Mouse (Mus musculus) cerebellum, postnatal 4 days (tissue): ENCODE measurements around the gene Chchd4.
A peak's percentile ranks its signal among the peaks of the same experiment; 100 is the strongest.
"Not testable (repeated sequence)": the region's sequence is repeated elsewhere in the genome, so short reads cannot be mapped to it uniquely, and the experiment has no call there.

Experiments used
- DNase-seq, 2 experiments: peaks; one replicate each; pipeline ENCODE4 v3.0.0; 2022; ENCODE audit warnings: low spot score in 2 of 2, mixed read lengths in 1 of 2

Chchd4 gene

DNA sequence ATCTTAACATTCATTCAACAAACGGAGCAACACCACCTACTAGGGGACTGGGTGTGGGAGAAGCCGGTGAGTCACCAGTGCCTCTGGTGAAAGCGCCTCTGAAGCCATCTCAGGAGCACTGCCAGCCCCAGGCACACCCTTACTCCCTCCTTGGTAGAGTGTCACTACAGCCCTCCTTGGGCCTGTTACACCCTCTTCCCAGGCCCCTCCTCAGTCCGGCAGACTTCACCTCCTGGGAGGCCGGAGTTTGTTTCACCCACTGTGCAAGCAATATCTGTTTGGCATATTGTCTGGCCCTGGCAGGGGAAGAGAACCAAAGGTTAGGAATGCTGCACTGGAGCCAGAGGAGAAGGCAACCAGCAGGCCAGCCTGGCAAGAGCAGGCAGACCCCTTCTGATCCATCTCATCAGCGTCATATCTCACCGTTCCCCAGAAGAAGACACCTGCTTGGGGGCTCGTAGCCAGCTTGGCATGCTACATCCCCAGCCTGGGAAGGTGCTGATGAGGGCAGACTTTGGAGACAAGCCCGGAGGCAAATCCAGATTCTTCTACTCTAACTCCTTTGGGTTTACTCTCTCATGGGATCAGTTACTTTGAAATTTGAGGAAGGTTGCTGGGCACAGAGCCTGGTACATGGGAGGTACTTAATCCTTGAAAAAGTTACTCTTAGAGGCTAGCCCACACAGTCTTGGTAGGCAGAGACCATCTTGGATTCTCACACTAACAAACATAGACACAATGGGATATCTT, 1.3 kb upstream of the Chchd4 start:
- DNase-seq: no peak

DNA sequence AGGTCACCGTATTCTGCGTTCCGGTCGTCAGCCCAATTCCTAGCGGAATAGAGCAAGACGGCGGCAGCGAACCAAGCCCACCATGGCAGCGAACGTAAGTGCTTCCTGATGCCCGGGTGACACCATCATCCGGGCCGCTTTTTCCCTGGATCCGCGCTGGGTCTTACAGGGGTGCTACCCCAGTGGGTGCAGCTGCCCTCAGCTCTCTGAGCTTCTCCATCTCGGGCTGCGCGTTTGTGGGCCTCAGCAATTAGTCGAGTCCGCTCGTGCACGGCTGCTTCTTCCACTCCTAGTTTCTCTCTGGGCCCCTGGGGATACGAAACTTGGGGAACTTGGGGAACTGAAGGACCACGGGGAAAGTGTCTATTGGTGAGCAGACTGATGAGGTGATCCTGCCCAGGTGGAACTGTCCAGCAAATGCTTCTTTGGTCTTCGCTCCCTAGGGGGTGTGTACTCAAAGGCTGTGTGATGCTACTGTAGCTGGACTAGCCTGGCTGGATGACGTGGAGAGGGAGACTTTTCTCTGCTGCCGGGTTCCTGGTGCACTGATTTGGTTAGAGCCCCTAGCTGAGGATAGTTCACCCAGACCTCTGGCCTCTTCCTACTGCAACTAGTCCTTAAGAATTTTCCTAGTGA, 577 bp upstream of the Chchd4 start:
- DNase-seq: no peak

- no peak for DNase-seq
These were observed 1.0 kb downstream of the Chchd4 start for GRCm38 (mm10) chr6:91472319-91472718.

GRCm38 (mm10) chr6:91471427-91471826, 1.9 kb downstream of the Chchd4 start:
- DNase-seq: not testable (repeated sequence)

- DNase-seq: no peak
These were observed 2.6 kb downstream of the Chchd4 start for GRCm38 (mm10) chr6:91470712-91471111.

DNA sequence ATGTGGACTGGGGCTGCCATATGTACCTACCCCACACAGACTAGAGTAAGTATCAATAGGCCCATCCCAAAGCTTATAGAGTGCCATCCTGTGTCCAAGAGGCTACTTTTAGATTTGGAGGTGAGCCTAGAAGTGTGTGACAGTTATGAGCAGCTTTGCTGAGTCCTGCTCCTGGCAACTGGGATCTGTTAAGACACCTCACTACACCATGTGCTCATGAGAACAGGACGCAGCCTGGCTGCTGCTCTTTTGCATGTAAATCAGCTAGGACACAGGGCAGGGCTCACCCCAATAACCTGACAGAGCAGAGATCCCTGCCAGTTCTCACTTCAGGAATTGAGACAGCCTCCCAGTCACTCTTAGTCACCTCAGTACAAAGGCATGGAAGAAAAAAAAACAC, 6.2 kb downstream of the Chchd4 start:
- DNase-seq: no peak

GRCm38 (mm10) chr6:91465756-91466155, 7.6 kb downstream of the Chchd4 start:
- DNase-seq: no peak

DNA sequence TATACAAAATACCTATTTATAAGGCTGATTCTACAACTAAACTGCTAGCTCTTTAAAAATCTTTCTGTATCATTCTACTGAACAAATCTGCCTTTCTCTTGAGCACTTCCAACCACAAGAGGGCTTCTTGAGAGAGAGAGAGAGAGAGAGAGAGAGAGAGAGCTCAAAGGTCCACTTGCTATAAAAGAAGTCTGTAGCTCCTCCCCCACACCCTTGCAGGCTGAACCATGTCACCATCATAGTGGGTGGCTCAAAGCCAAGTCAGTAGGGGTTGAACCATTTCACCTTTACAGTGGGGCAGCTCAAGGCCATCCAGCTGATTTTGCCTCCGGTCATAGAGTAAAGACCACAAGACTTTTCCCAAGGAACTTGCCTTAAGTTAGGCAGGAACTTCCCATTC, 13.9 kb downstream of the Chchd4 start:
- DNase-seq: no peak

GRCm38 (mm10) chr6:91454546-91454945, 18.8 kb downstream of the Chchd4 start:
- DNase-seq: no peak

DNA sequence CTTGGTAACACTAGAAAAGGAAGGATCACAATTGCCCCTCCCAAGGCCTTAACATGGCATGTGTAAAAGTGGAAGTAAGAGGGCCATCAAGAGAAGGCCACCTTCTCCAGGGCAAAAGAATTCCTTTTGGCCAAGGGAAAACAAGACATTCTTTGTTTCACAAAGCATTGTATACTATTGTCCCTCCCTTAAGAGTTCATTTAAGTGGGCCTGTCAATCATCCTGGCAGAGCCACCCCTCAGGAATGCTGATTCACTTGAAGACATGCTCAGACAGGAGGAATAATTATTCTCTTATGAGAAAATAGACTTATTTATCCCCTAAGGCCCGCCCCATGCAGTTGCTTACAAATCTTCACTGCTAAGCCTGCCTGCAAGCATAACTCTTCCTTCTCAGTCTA, 21.3 kb downstream of the Chchd4 start:
- no peak for DNase-seq

GRCm38 (mm10) chr6:91449472-91450225, 23.7 kb downstream of the Chchd4 start:
- no peak for DNase-seq

DNA sequence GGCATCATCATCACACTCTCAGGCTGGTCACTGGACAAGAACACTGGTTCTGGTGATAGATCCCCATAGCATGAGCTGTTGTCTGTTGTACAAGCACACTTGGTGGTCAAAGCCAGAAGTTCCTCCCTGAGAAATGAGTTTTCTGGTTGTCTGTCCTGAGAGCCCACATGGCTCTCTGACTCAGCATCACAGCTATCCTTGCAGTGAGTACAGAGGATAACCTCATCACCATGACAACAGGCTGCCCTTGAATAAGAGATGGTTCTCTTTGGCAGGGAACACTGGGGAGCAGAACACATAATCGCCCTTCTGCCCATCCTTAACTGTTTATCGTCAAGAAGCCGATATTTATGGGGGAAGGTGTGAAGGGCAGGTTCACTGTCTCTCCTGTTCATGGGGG, 28.0 kb downstream of the Chchd4 start:
- DNase-seq: no peak

DNA sequence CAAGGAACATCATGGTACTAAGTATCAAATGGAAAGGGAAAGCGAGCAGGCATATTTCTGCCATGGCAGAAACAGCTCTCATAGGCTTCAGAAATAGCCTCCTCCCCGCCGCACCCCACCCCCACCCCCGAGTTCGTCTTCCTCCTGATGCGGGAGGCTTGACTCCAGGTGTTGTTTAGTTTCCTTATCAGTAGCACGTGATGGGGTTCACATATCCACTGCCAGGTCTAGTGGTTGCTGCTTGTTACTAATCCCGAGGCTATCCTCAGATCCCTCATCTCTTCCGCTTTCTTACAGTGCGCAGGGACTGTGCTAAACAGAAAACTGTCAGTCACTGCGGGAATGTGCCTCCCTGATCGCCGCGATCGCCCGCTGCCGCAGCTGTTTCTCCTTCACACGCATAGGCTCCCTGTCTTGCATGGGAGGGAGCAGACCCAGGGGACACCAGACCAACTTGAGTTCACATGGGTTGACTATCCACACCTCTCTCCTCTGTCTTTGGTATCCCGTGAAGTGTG, 32.1 kb downstream of the Chchd4 start:
- no peak for DNase-seq

DNA sequence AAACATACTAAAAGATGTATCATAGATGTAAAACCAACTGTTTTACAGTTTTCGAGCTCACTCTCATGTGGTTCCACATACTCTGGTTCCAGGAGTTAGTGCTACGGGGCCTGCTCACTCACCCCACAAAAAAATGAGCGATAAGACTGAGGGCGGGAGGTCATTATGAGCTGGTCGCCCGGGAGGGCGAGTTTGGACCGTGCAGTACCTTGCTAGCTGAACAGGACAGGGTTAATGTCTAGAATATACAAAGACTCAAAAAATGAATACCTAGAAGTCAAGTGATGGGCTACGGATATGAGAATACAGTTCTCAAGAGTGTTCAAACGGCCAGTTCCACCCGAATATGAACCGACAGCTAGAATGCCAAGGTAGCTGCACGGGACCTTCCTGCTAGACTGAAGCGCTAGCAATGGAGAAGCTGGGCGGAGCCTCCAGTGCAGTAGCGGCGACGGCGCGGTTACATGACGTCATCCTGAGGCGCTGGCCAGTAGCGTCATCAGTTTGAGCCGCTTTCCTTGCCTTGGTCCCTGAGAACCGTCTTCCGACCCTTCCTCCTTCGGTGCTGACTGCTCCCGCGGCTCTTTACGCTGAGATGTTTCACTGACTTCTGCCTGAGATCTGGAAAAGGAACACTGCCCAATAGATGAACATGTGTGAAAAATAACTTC, 32.7 kb downstream of the Chchd4 start:
- peak; percentile 97 to 99 for DNase-seq

DNA sequence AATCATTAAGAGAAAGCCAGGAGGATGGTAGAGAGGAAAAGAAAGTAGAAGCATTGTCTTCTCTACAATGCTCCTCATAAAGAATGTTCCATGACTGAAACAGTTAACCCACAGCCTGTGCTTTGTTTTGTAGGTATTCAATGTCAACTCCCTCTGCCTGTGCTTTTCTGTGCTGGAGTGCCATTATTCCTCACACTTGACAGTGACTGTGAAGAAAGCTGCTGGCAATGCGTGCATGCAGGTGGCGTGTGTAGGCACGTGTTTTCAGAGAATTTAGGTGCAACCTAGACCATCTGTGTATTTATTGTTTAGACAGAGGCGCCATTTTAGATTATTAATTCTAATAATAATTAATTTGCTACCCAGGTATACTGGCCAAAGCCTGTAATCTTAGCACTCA, 49.2 kb downstream of the Chchd4 start:
- no peak for DNase-seq

DNA sequence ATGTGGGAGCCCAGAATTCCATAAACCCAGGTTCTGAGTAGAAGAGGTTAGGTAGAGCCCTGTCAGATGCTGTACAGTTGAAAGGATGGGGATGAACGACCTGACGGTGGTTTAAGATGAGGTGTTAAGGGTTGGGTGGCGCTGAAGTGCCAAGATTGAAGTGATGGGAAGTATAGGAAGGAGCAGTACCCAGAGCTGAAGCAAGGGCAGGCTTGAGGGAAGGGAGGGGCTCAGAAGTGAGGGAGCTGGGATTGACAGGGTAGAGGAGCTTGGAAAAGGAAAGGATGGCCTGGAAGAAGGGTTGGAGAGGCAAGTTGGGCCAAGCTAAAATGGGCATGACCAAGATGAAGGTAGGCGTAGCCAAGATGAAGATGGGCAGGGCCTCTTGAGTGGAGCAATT, 51.7 kb downstream of the Chchd4 start:
- no peak for DNase-seq

DNA sequence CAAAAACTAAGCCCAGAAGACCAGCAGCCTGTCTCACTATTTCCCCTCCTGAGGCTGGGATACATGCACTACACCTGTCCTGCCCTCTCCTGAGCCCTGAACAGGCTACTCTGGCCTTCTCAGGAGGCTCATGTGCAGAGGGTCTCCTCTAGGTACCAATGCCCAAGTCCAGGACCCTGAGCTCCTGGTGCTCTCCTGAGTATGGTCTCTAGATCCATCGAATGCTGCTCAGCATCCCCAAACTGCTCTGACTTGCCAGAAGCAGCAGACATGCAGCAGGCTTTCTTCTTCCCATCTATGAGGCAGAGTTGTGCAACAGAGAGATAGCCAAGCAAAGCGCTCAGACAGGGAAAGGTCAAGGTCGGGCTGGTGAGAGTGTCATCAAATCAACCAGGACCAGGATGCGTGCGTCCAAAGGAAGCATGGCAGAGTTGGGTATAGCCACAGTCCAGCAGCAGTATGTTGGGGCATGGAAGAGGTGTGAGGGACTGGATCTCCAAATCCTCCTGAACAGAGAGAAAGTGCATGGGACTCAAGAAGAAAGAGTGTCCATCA, 56.0 kb downstream of the Chchd4 start:
- DNase-seq: no peak

GRCm38 (mm10) chr6:91416146-91416545, 57.2 kb downstream of the Chchd4 start:
- no peak for DNase-seq

DNA sequence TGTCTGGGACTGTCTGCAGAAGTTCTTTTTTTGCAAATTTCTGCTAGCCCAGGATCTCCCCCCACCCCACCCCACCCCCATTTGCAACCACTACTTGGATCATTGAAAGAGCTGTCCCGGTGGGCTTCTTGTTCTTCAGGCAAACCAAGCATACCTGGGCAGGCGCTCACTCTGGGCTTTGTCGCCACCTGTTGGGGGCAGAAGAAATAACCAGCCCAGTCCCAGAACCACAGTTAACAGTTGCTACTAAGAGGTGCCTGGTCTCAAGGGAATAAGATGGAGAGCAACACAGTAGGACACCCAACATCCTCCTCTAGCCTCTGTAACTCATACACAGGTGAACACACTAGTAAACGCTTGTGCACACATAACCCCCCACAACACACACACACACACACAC, 58.5 kb downstream of the Chchd4 start:
- DNase-seq: peak in 1 of 2 experiments; percentile 51
